Comparison of ENCODE assay signal across 12 mouse cellular contexts in the genomic region with DNA sequence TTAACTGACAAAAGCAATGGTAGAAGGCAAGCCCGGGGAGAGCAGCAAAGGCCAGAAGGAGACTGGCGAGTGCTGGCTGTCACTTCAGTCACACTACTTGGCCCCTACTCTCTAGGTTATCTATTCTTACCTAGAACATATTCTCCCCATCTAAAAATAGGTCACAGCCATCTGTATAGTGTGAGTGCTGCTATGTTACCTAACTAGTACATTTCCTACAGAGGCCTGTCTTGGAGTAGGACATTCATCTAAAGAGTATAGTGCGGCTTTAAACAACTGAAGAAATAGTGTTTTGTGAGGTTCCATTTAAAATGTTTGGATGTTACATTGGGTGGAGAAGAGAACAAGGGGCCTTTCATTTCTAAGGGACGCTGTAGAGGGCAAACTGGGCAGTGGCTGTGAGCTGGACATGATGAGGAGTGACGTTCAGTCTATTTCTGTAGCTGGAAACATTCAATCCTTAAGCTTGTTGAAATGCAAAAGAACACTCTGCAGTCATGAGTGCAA.
DNase-seq lines count a peak whose midpoint lies in the region; ATAC-seq lines count a peak whose summit lies in the region.
"Had no signal": no experiment of that assay in that cellular context is flagged by ENCODE, and none has a peak within 500 bp of the region (broad histone marks: within the 10 kb centered on the region; RNA-seq: fewer than 3 reads in every experiment).

No protein-coding gene starts in this region.

- peak overlapping the region; percentile 93 for H3K27ac ChIP-seq in heart, embryonic 15.5 days
- no peak overlapping the region for H3K27ac ChIP-seq in midbrain, embryonic 16.5 days (ENCODE audit: low read length)
- H3K27ac ChIP-seq: limb, embryonic 13.5 days had no signal

- WGBS in heart, embryonic 15.5 days: 49% methylated on average over 5 of the region's 5 CpGs
- WGBS in midbrain, embryonic 16.5 days: 87% methylated on average over 5 of the region's 5 CpGs

- H3K9ac ChIP-seq in heart, embryonic 15.5 days: no peak overlapping the region
- no peak overlapping the region for H3K9ac ChIP-seq in midbrain, embryonic 16.5 days (ENCODE audit: low read depth, low read length)
- H3K9ac ChIP-seq: limb, embryonic 13.5 days had no signal

- DNase-seq in gastrocnemius, adult 18-20 months (ENCODE audit: low spot score): peak; percentile 67
- DNase-seq in gastrocnemius, postnatal 36 days: no peak
- peak; percentile 94 for DNase-seq in brain, adult 2 months (ENCODE audit: low read depth, low spot score)
- DNase-seq in cerebellum, postnatal 36 days: peak; percentile 51 to 65
- DNase-seq in kidney, adult 8-10 months: no peak
- DNase-seq in T-cell, adult 2 months (ENCODE audit: low spot score): no peak
- DNase-seq: adrenal gland, postnatal 10 days; kidney, postnatal 25 days; retina, postnatal 1 day had no signal

- H3K27me3 ChIP-seq in heart, embryonic 15.5 days: no peaks in the 10 kb centered on the region
- no peaks in the 10 kb centered on the region for H3K27me3 ChIP-seq in midbrain, embryonic 16.5 days (ENCODE audit: control insufficient read depth, insufficient read depth, low read depth, low read length)
- H3K27me3 ChIP-seq: limb, embryonic 13.5 days had no signal

- ATAC-seq in heart, embryonic 15.5 days (replicated peaks; ENCODE audit: insufficient number of reproducible peaks, insufficient read depth, low FRiP score, low read depth): peak; percentile 96
- ATAC-seq in midbrain, embryonic 16.5 days: no peak

- H3K4me3 ChIP-seq in heart, embryonic 15.5 days: no peak overlapping the region
- no peak overlapping the region for H3K4me3 ChIP-seq in midbrain, embryonic 16.5 days (ENCODE audit: low read depth, low read length)
- H3K4me3 ChIP-seq: limb, embryonic 13.5 days had no signal

- peaks cover 7% of the 10 kb centered on the region; the same call in 1 of the 2 replicates for H3K4me1 ChIP-seq in heart, embryonic 15.5 days (replicated peaks)
- H3K4me1 ChIP-seq in midbrain, embryonic 16.5 days (ENCODE audit: control insufficient read depth, insufficient read depth, low read length): no peaks in the 10 kb centered on the region
- H3K4me1 ChIP-seq: limb, embryonic 13.5 days had no signal

- intact Hi-C loops in gastrocnemius, postnatal 36 days (cut with DNase I): no loop called here

- H3K36me3 ChIP-seq in heart, embryonic 15.5 days: peaks cover 19% of the 10 kb centered on the region; the same call in 1 of the 2 replicates
- peaks cover 10% of the 10 kb centered on the region for H3K36me3 ChIP-seq in midbrain, embryonic 16.5 days (ENCODE audit: control insufficient read depth, insufficient read depth, low read length)

- H3K4me2 ChIP-seq in heart, embryonic 15.5 days: 0 out of 2 replicates have a peak overlapping the region, but pooled peaks have one; percentile 13
- H3K4me2 ChIP-seq in midbrain, embryonic 16.5 days (ENCODE audit: low read length): no peak overlapping the region
- H3K4me2 ChIP-seq: limb, embryonic 13.5 days had no signal

- peaks cover 6% of the 10 kb centered on the region for H3K9me3 ChIP-seq in heart, embryonic 15.5 days (replicated peaks)
- H3K9me3 ChIP-seq in midbrain, embryonic 16.5 days (replicated peaks; ENCODE audit: control insufficient read depth, low read length, poor library complexity, severe bottlenecking): 0 out of 2 replicates have a peak, but pooled peaks cover 2% of the 10 kb centered on the region

Comparison
In these comparisons a context has a peak if more than half of its experiments do, and no peak if none do; other contexts are left out.
1. DNase-seq: peak in gastrocnemius, adult 18-20 months (single experiment), brain, adult 2 months (single experiment) and cerebellum, postnatal 36 days (2 of 2); none in gastrocnemius, postnatal 36 days (0 of 2), kidney, adult 8-10 months (0 of 2) and T-cell, adult 2 months (single experiment).